Mouse (Mus musculus) spleen, adult 2 months (tissue): Measurements from ENCODE around the gene Macrod2. TPM values are rescaled to one million over a fixed set of nuclear protein-coding genes. Genes with fewer than 3 reads are reported as not detected.

Source experiments
- DNase-seq, 2 experiments: peaks; one replicate each; pipeline versions ENCODE4 v3.0.0 to v3.0.0-alpha.2; 2012 to 2021; ENCODE audit warnings: low spot score in 2 of 2, low read depth in 1 of 2
- H3K27ac ChIP-seq: fragments of 200-500 bp; 2 replicates; pipeline ENCODE4 v1.5.1; 2012; ENCODE audit warnings: low read length, inconsistent platforms; ENCODE audit not compliant: insufficient read depth
- H3K27me3 ChIP-seq: fragments of 200-500 bp; 2 replicates; pipeline ENCODE4 v1.6.1; 2012; ENCODE audit warnings: mild to moderate bottlenecking, moderate library complexity, low read length, inconsistent platforms; ENCODE audit not compliant: control insufficient read depth, insufficient read depth
- H3K36me3 ChIP-seq: fragments of 200-500 bp; 2 replicates; pipeline ENCODE4 v1.6.1; 2012; ENCODE audit warnings: mild to moderate bottlenecking, low read length, inconsistent platforms; ENCODE audit not compliant: control insufficient read depth, insufficient read depth
- H3K4me1 ChIP-seq: fragments of 200-500 bp; 2 replicates; pipeline ENCODE4 v1.6.1; 2011; ENCODE audit warnings: inconsistent platforms; ENCODE audit not compliant: control insufficient read depth, insufficient read depth, insufficient read length
- H3K4me3 ChIP-seq: fragments of 200-500 bp; 2 replicates; pipeline ENCODE4 v1.5.1; 2011; ENCODE audit warnings: mild to moderate bottlenecking, inconsistent platforms; ENCODE audit not compliant: insufficient read depth, insufficient read length; ENCODE audit errors: extremely low read depth
- CTCF ChIP-seq: fragments of 200-500 bp; IDR thresholded peaks from 2 replicates; pipeline ENCODE4 v1.5.1; 2011; ENCODE audit warnings: mild to moderate bottlenecking, inconsistent platforms; ENCODE audit not compliant: insufficient read depth, insufficient read length, insufficient replicate concordance; ENCODE audit errors: extremely low read depth
- POLR2A ChIP-seq: fragments of 200-500 bp; IDR thresholded peaks from 2 replicates; pipeline ENCODE4 v1.6.1; 2011; ENCODE audit warnings: low read depth, low read length, inconsistent platforms
- WGBS: fragments of 180-500 bp; shearing (Covaris S2); methylation state at CpG from one replicate; pipeline ENCODE4 v1.1.7; 2018; 5-methylcytosine and 5-hydroxymethylcytosine counted together
- polyA plus RNA-seq: library from polyadenylated mRNA; depleted of rRNA; stranded (reverse); fragments of >200 nt; gene quantifications from 2 replicates; pipeline ENCODE4 v1.2.3, GENCODE M21; 2012

Macrod2 gene
- polyA plus RNA-seq, 1 experiment, result 2.2 TPM

- Histone ChIP-seq H3K27me3 (no peaks in the 10 kb centered on the region), H3K4me3 (no peak overlapping the region), H3K27ac (no peak overlapping the region), H3K36me3 (no peaks in the 10 kb centered on the region), H3K4me1 (no peaks in the 10 kb centered on the region)
- TF ChIP-seq POLR2A, result no peak
- TF ChIP-seq CTCF, result no peak
- no peak for DNase-seq
Measured at GRCm38 (mm10) chr2:141545877-141546276, 1150.8 kb downstream of the Macrod2 start.

- no peak for DNase-seq
- 96% methylated on average over 1 of the region's 1 CpGs for WGBS
- H3K36me3 ChIP-seq, result no peaks in the 10 kb centered on the region
- no peaks in the 10 kb centered on the region for H3K27me3 ChIP-seq
- H3K4me1 ChIP-seq, result no peaks in the 10 kb centered on the region
- no peak for TF ChIP-seq POLR2A
- TF ChIP-seq CTCF, result no peak
- no peak overlapping the region for H3K4me3 ChIP-seq
- H3K27ac ChIP-seq, result no peak overlapping the region
Measured at GRCm38 (mm10) chr2:141551701-141552100, 1156.6 kb downstream of the Macrod2 start.

- no peak for TF ChIP-seq POLR2A
- H3K27me3 ChIP-seq, result no peaks in the 10 kb centered on the region
- 56% methylated on average over 2 of the region's 2 CpGs for WGBS
- no peak for DNase-seq
- no peaks in the 10 kb centered on the region for H3K4me1 ChIP-seq
- H3K4me3 ChIP-seq, result no peak overlapping the region
- H3K27ac ChIP-seq, result no peak overlapping the region
- no peaks in the 10 kb centered on the region for H3K36me3 ChIP-seq
Measured at GRCm38 (mm10) chr2:141556747-141557146, 1161.6 kb downstream of the Macrod2 start.

- Histone ChIP-seq H3K27me3 (no peaks in the 10 kb centered on the region), H3K27ac (no peak overlapping the region), H3K4me3 (no peak overlapping the region), H3K36me3 (no peaks in the 10 kb centered on the region), H3K4me1 (no peaks in the 10 kb centered on the region)
- DNase-seq, result no peak
- WGBS, result 85% methylated on average over 1 of the region's 1 CpGs
- no peak for TF ChIP-seq CTCF
Measured at GRCm38 (mm10) chr2:141558242-141558827, 1163.2 kb downstream of the Macrod2 start.

GRCm38 (mm10) chr2:141565986-141566385, 1170.9 kb downstream of the Macrod2 start:
- DNase-seq, result no peak
- no peak overlapping the region for H3K27ac ChIP-seq
- no peaks in the 10 kb centered on the region for H3K4me1 ChIP-seq
- no peak overlapping the region for H3K4me3 ChIP-seq
- H3K36me3 ChIP-seq, result no peaks in the 10 kb centered on the region
- TF ChIP-seq POLR2A, result no peak
- TF ChIP-seq CTCF, result no peak
- 47% methylated on average over 3 of the region's 3 CpGs for whole genome bisulfite sequencing
- H3K27me3 ChIP-seq, result no peaks in the 10 kb centered on the region

GRCm38 (mm10) chr2:141571360-141571759, 1176.3 kb downstream of the Macrod2 start:
- H3K27ac ChIP-seq, result no peak overlapping the region
- no peaks in the 10 kb centered on the region for H3K4me1 ChIP-seq
- no peak overlapping the region for H3K4me3 ChIP-seq
- H3K36me3 ChIP-seq, result no peaks in the 10 kb centered on the region
- WGBS, result 35% methylated on average over 3 of the region's 3 CpGs
- TF ChIP-seq POLR2A, result no peak
- TF ChIP-seq CTCF, result no peak
- DNase-seq, result no peak
- no peaks in the 10 kb centered on the region for H3K27me3 ChIP-seq

- H3K27me3 ChIP-seq, result no peaks in the 10 kb centered on the region
- H3K36me3 ChIP-seq, result no peaks in the 10 kb centered on the region
- H3K4me3 ChIP-seq, result no peak overlapping the region
- no peak for DNase-seq
- no peak overlapping the region for H3K27ac ChIP-seq
- no peaks in the 10 kb centered on the region for H3K4me1 ChIP-seq
- TF ChIP-seq CTCF (no peak), POLR2A (no peak)
Measured at GRCm38 (mm10) chr2:141578206-141578605, 1183.1 kb downstream of the Macrod2 start.

GRCm38 (mm10) chr2:141582431-141582830, 1187.3 kb downstream of the Macrod2 start:
- H3K4me1 ChIP-seq, result no peaks in the 10 kb centered on the region
- 83% methylated on average over 3 of the region's 3 CpGs for WGBS
- DNase-seq, result no peak
- H3K4me3 ChIP-seq, result no peak overlapping the region
- no peak for TF ChIP-seq POLR2A
- no peaks in the 10 kb centered on the region for H3K27me3 ChIP-seq
- no peaks in the 10 kb centered on the region for H3K36me3 ChIP-seq
- H3K27ac ChIP-seq, result no peak overlapping the region
